Mouse (Mus musculus) CH12.LX (cell line): ENCODE data around the gene Gucy2d. TPM values are rescaled to one million over a fixed set of nuclear protein-coding genes. Genes with fewer than 3 reads are reported as not detected.

Experiments used
- DNase-seq: peaks from one replicate; pipeline ENCODE4 v3.0.0-alpha.2; 2013; ENCODE audit errors: extremely low read depth
- H3K27ac ChIP-seq: 2 replicates; pipeline ENCODE4 v1.5.1; 2012; ENCODE audit warnings: low read depth, mild to moderate bottlenecking, control low read depth, moderate library complexity; ENCODE audit not compliant: insufficient read depth
- H3K27me3 ChIP-seq: replicated peaks from 2 replicates; pipeline ENCODE3; 2012; ENCODE audit warnings: inconsistent platforms
- H3K36me3 ChIP-seq, 2 experiments: replicated peaks in 1 of 2; 2 replicates each; pipeline versions ENCODE3 to v1.6.1; 2012; ENCODE audit warnings: inconsistent platforms in 1 of 2, low read length in 1 of 2, mild to moderate bottlenecking in 1 of 2, mixed read lengths in 1 of 2, moderate library complexity in 1 of 2; ENCODE audit not compliant: control insufficient read depth in 1 of 2, insufficient read depth in 1 of 2
- H3K4me1 ChIP-seq, 2 experiments: 2 replicates each; pipeline ENCODE4 v1.6.1; 2012; ENCODE audit warnings: inconsistent platforms in 1 of 2, moderate library complexity in 1 of 2; ENCODE audit not compliant: insufficient read depth in 2 of 2, control insufficient read depth in 1 of 2
- H3K4me2 ChIP-seq: 2 replicates; pipeline ENCODE4 v1.6.1; 2012; ENCODE audit warnings: low read depth, mild to moderate bottlenecking, control low read depth; ENCODE audit not compliant: poor library complexity, insufficient read depth, severe bottlenecking
- H3K4me3 ChIP-seq, 3 experiments: fragments of 150-350 bp in 1 of 3; sonication (generic) in 1 of 3; replicated peaks in 1 of 3; 2 replicates each; pipeline versions ENCODE3 to v1.5.1; 2011 to 2012; ENCODE audit warnings: low read depth in 2 of 3, low read length in 2 of 3, mild to moderate bottlenecking in 2 of 3, moderate library complexity in 2 of 3, control low read depth in 1 of 3, improper control_type of control experiment in 1 of 3, inconsistent platforms in 1 of 3, mixed read lengths in 1 of 3; ENCODE audit not compliant: poor library complexity in 1 of 3
- H3K79me2 ChIP-seq: replicated peaks from 2 replicates; pipeline ENCODE4 v1.6.1; 2012; ENCODE audit warnings: mild to moderate bottlenecking, moderate library complexity; ENCODE audit not compliant: control insufficient read depth, poor library complexity, insufficient read depth, severe bottlenecking; ENCODE audit errors: extremely low read depth
- H3K9ac ChIP-seq: 2 replicates; pipeline ENCODE4 v1.6.1; 2012; ENCODE audit warnings: low read depth, mild to moderate bottlenecking, control low read depth, moderate library complexity; ENCODE audit not compliant: insufficient read depth
- H3K9me3 ChIP-seq: replicated peaks from 2 replicates; pipeline ENCODE3; 2012; ENCODE audit warnings: low read length, inconsistent platforms, mixed read lengths
- BHLHE40 ChIP-seq: IDR thresholded peaks from 2 replicates; pipeline ENCODE4 v1.6.1; 2011; ENCODE audit warnings: mild to moderate bottlenecking, low read depth, low read length, improper control_type of control experiment
- CHD1 ChIP-seq: IDR thresholded peaks from 2 replicates; pipeline ENCODE4 v1.6.1; 2012; ENCODE audit warnings: low read depth, low read length, improper control_type of control experiment, inconsistent platforms
- CHD2 ChIP-seq: IDR thresholded peaks from 2 replicates; pipeline ENCODE4 v1.6.1; 2011; ENCODE audit warnings: low read length, improper control_type of control experiment
- CTCF ChIP-seq, 2 experiments: IDR thresholded peaks in 1 of 2; conservative IDR thresholded peaks in 1 of 2; 2 replicates each; pipeline ENCODE4 v1.5.1; 2011 to 2012; ENCODE audit warnings: low read depth in 2 of 2, low read length in 2 of 2, improper control_type of control experiment in 1 of 2, inconsistent platforms in 1 of 2, mild to moderate bottlenecking in 1 of 2, moderate library complexity in 1 of 2
- E2F4 ChIP-seq: IDR thresholded peaks from 2 replicates; pipeline ENCODE4 v1.6.1; 2011; ENCODE audit warnings: low read depth, low read length, improper control_type of control experiment; ENCODE audit not compliant: insufficient replicate concordance
- EP300 ChIP-seq: IDR thresholded peaks from 2 replicates; pipeline ENCODE4 v1.6.1; 2011; ENCODE audit warnings: low read length, improper control_type of control experiment
- ETS1 ChIP-seq: conservative IDR thresholded peaks from 2 replicates; pipeline ENCODE4 v1.6.1; 2012; ENCODE audit warnings: low read depth, mild to moderate bottlenecking, inconsistent platforms, low read length, improper control_type of control experiment, moderate library complexity
- GABPA ChIP-seq: IDR thresholded peaks from 2 replicates; pipeline ENCODE4 v1.6.1; 2012; ENCODE audit warnings: low read depth, low read length, improper control_type of control experiment, inconsistent platforms; ENCODE audit not compliant: insufficient replicate concordance
- HCFC1 ChIP-seq: IDR thresholded peaks from 2 replicates; pipeline ENCODE4 v1.6.1; 2012; ENCODE audit warnings: low read depth, mild to moderate bottlenecking, inconsistent platforms, low read length, improper control_type of control experiment
- IRF4 ChIP-seq: IDR thresholded peaks from 2 replicates; pipeline ENCODE4 v1.6.1; 2014; ENCODE audit warnings: low read depth, mild to moderate bottlenecking, inconsistent platforms, low read length, improper control_type of control experiment
- JUN ChIP-seq: IDR thresholded peaks from 2 replicates; pipeline ENCODE4 v1.6.1; 2011; ENCODE audit warnings: low read depth, mild to moderate bottlenecking, low read length, improper control_type of control experiment, moderate library complexity; ENCODE audit not compliant: insufficient read depth
- JUND ChIP-seq: conservative IDR thresholded peaks from 2 replicates; pipeline ENCODE4 v1.6.1; 2011; ENCODE audit warnings: low read depth, low read length, improper control_type of control experiment
- MAFK ChIP-seq: IDR thresholded peaks from 2 replicates; pipeline ENCODE4 v1.6.1; 2011; ENCODE audit warnings: low read length, improper control_type of control experiment; ENCODE audit not compliant: insufficient replicate concordance
- MAX ChIP-seq: IDR thresholded peaks from 2 replicates; pipeline ENCODE4 v1.6.1; 2011; ENCODE audit warnings: low read length, improper control_type of control experiment
- MAZ ChIP-seq: IDR thresholded peaks from 2 replicates; pipeline ENCODE4 v1.6.1; 2012; ENCODE audit warnings: low read depth, mild to moderate bottlenecking, inconsistent platforms, low read length, improper control_type of control experiment, moderate library complexity
- MEF2A ChIP-seq: IDR thresholded peaks from 2 replicates; pipeline ENCODE4 v1.6.1; 2014; ENCODE audit warnings: low read depth, mild to moderate bottlenecking, inconsistent platforms, low read length, improper control_type of control experiment, borderline replicate concordance
- MXI1 ChIP-seq: IDR thresholded peaks from 2 replicates; pipeline ENCODE4 v1.6.1; 2011; ENCODE audit warnings: mild to moderate bottlenecking, low read depth, low read length, improper control_type of control experiment
- MYC ChIP-seq: IDR thresholded peaks from 2 replicates; pipeline ENCODE4 v1.6.1; 2011; ENCODE audit warnings: low read depth, mild to moderate bottlenecking, improper control_type of control experiment, low read length
- NELFE ChIP-seq: IDR thresholded peaks from 2 replicates; pipeline ENCODE4 v1.6.1; 2011; ENCODE audit warnings: low read depth, low read length, improper control_type of control experiment
- NRF1 ChIP-seq: IDR thresholded peaks from 2 replicates; pipeline ENCODE4 v1.6.1; 2014; ENCODE audit warnings: low read depth, mild to moderate bottlenecking, inconsistent platforms, low read length, improper control_type of control experiment, moderate library complexity
- PAX5 ChIP-seq: IDR thresholded peaks from 2 replicates; pipeline ENCODE4 v1.6.1; 2012; ENCODE audit warnings: low read length, inconsistent platforms, mixed read lengths
- RAD21 ChIP-seq: IDR thresholded peaks from 2 replicates; pipeline ENCODE4 v1.6.1; 2011; ENCODE audit warnings: low read depth, mild to moderate bottlenecking, low read length, improper control_type of control experiment, moderate library complexity
- RCOR1 ChIP-seq: conservative IDR thresholded peaks from 2 replicates; pipeline ENCODE4 v1.6.1; 2012; ENCODE audit warnings: low read depth, mild to moderate bottlenecking, inconsistent platforms, low read length, improper control_type of control experiment
- SIN3A ChIP-seq: IDR thresholded peaks from 2 replicates; pipeline ENCODE4 v1.6.1; 2012; ENCODE audit warnings: low read length, improper control_type of control experiment, inconsistent platforms
- SMC3 ChIP-seq: IDR thresholded peaks from 2 replicates; pipeline ENCODE4 v1.6.1; 2011; ENCODE audit warnings: low read depth, low read length, improper control_type of control experiment
- TBP ChIP-seq: conservative IDR thresholded peaks from 2 replicates; pipeline ENCODE4 v1.6.1; 2011; ENCODE audit warnings: low read depth, low read length, improper control_type of control experiment
- UBTF ChIP-seq: IDR thresholded peaks from 2 replicates; pipeline ENCODE4 v1.6.1; 2012; ENCODE audit warnings: low read depth, mild to moderate bottlenecking, inconsistent platforms, low read length, improper control_type of control experiment, moderate library complexity
- ZKSCAN1 ChIP-seq: IDR thresholded peaks from 2 replicates; pipeline ENCODE4 v1.6.1; 2012; ENCODE audit warnings: low read depth, inconsistent platforms, low read length, improper control_type of control experiment, borderline replicate concordance
- ZMIZ1 ChIP-seq: IDR thresholded peaks from 2 replicates; pipeline ENCODE4 v1.6.1; 2012; ENCODE audit warnings: low read depth, mild to moderate bottlenecking, inconsistent platforms, low read length, improper control_type of control experiment
- ZNF384 ChIP-seq: IDR thresholded peaks from 2 replicates; pipeline ENCODE4 v1.6.1; 2012; ENCODE audit warnings: low read depth, low read length, improper control_type of control experiment, inconsistent platforms
- dilution Hi-C: fragments of 300-500 bp; cut with MboI; formaldehyde crosslinking; loops from 2 replicates; pipeline ENCODE4 v1.14.3; 2020; ENCODE audit warnings: low sequenced_read_pairs; ENCODE audit not compliant: extremely low pct_unique_long_range_greater_than_20kb, extremely low pct_ligation_motif_present
- in situ Hi-C: fragments of 300-500 bp; cut with MboI; formaldehyde crosslinking; loops from 3 replicates; pipeline ENCODE4 v1.14.3; 2019; ENCODE audit warnings: low sequenced_read_pairs, low pct_ligation_motif_present, low pct_unique_long_range_greater_than_20kb, mixed read lengths
- polyA plus RNA-seq: library from polyadenylated mRNA; unstranded; fragments of >175 nt; gene quantifications from 2 replicates; pipeline ENCODE4 v1.2.1, GENCODE M21; 2012; ENCODE audit warnings: low read depth; ENCODE audit not compliant: insufficient read length
- total RNA-seq, 2 experiments: library from RNA; depleted of rRNA; stranded (reverse); fragments of 300-350 nt in 1 of 2; fragments of >200 nt in 1 of 2; gene quantifications; 2 replicates each; pipeline ENCODE4 v1.2.3; 2012 to 2014

The Gucy2d gene
- total and polyA plus RNA-seq, 3 experiments, result not detected

GRCm38 (mm10) chr7:98489131-98489530, 48.9 kb downstream of the Gucy2d start, which contains the start of gene Lrrc32:
Lrrc32 (plus strand) TSS chr7:98489283.
- TF ChIP-seq BHLHE40 (no peak), SIN3A (no peak), UBTF (peak; percentile 9; the same call in 1 of the 2 replicates), NELFE (peak; percentile 29; the same call in 1 of the 2 replicates), MAX (no peak), JUND (no peak), GABPA (no peak), ETS1 (0 out of 2 replicates have a peak, but pooled peaks have one; percentile 6), SMC3 (0 out of 2 replicates have a peak, but pooled peaks have one; percentile 1), MEF2A (0 out of 2 replicates have a peak, but pooled peaks have one; percentile 2), ZNF384 (no peak), IRF4 (no peak), PAX5 (no peak), RAD21 (no peak)
- dilution Hi-C loops, result no loop called here
- peak within 1 kb of the TSS; percentile 51 for H3K9ac ChIP-seq
- no peak for DNase-seq
- H3K36me3 ChIP-seq, result peaks cover 1 to 4% of the 10 kb centered on the region in 2 experiments
- H3K4me1 ChIP-seq, result peaks cover 45 to 85% of the 10 kb centered on the region in 2 experiments
- no peaks in the 10 kb centered on the region for H3K27me3 ChIP-seq
- no peaks in the 10 kb centered on the region for H3K9me3 ChIP-seq
- peak within 1 kb of the TSS; percentile 63 to 72 (median 69) for H3K4me3 ChIP-seq
- no peaks in the 10 kb centered on the region for H3K79me2 ChIP-seq
- H3K27ac ChIP-seq, result peak within 1 kb of the TSS; percentile 96
- in situ Hi-C loops, result loop anchor here (5.0 to 10.0 kb wide), 2 partner anchors 93 to 346 kb away; partner anchors contain the start of gene Wnt11
- peak within 1 kb of the TSS; percentile 54 for H3K4me2 ChIP-seq

GRCm38 (mm10) chr7:98489623-98490084, 49.4 kb downstream of the Gucy2d start:
- Histone ChIP-seq H3K9me3 (no peaks in the 10 kb centered on the region), H3K4me3 (peak overlapping the region; percentile 63 to 72 (median 69)), H3K27ac (peak overlapping the region; percentile 96), H3K79me2 (no peaks in the 10 kb centered on the region), H3K27me3 (no peaks in the 10 kb centered on the region), H3K4me2 (peak overlapping the region; percentile 54), H3K9ac (peak overlapping the region; percentile 51; the same call in 1 of the 2 replicates), H3K36me3 (peaks cover 5 to 9% of the 10 kb centered on the region in 2 experiments), H3K4me1 (peaks cover 49 to 88% of the 10 kb centered on the region in 2 experiments)
- in situ Hi-C loops (loop anchor here (5.0 to 10.0 kb wide), 2 partner anchors 93 to 345 kb away; partner anchors contain the start of gene Wnt11), dilution Hi-C loops (no loop called here)
- DNase-seq, result peak; percentile 81
- TF ChIP-seq RAD21, result peak; percentile 37
- peak in 1 of 2 experiments; percentile 56; a peak in 2 of 4 replicates for TF ChIP-seq CTCF (conservative IDR thresholded peaks at IDR 0.05 in 1 of 2, IDR thresholded peaks at IDR 0.05 in 1 of 2; ENCODE audit: low read depth in 2 of 2, low read length in 2 of 2)
- TF ChIP-seq MAZ, result no peak
- peak; percentile 92 for TF ChIP-seq BHLHE40
- peak; percentile 55 for TF ChIP-seq HCFC1
- TF ChIP-seq E2F4, result no peak
- TF ChIP-seq UBTF, result peak; percentile 25; the same call in 1 of the 2 replicates
- peak; percentile 87 for TF ChIP-seq SIN3A
- TF ChIP-seq NRF1, result peak; percentile 48
- TF ChIP-seq ZKSCAN1, result no peak
- TF ChIP-seq TBP, result peak; percentile 87
- no peak for TF ChIP-seq CHD1
- TF ChIP-seq JUN, result no peak
- peak; percentile 55 for TF ChIP-seq IRF4
- no peak for TF ChIP-seq MAFK
- no peak for TF ChIP-seq GABPA
- TF ChIP-seq ZMIZ1, result peak; percentile 78; the same call in 1 of the 2 replicates
- TF ChIP-seq RCOR1, result no peak
- TF ChIP-seq NELFE, result peak; percentile 50; the same call in 1 of the 2 replicates
- TF ChIP-seq SMC3, result peak; percentile 68
- TF ChIP-seq MYC, result no peak
- TF ChIP-seq MXI1, result peak; percentile 64; the same call in 1 of the 2 replicates
- TF ChIP-seq EP300, result no peak
- peak; percentile 29; the same call in 1 of the 2 replicates for TF ChIP-seq CHD2
